Mouse (Mus musculus) hindbrain, embryonic 12.5 days (tissue): ENCODE measurements around the gene Olfr90. TPM values are rescaled to one million over a fixed set of nuclear protein-coding genes. Genes with fewer than 3 reads are reported as not detected.
A peak's percentile ranks its signal among the peaks of the same experiment; 100 is the strongest.

Experiments
- ATAC-seq: fragments of 200-750 bp; cut with Nextera tagmentation; 2 replicates; pipeline ENCODE4 v1.8.0; 2017; ENCODE audit warnings: moderate TSS enrichment; ENCODE audit not compliant: low FRiP score
- H3K27ac ChIP-seq: fragments of 300-500 bp; sonication (generic); 2 replicates; pipeline ENCODE4 v1.5.1; 2016; ENCODE audit warnings: mild to moderate bottlenecking
- H3K27me3 ChIP-seq: fragments of 300-500 bp; sonication (generic); 2 replicates; pipeline ENCODE4 v1.6.1; 2016; ENCODE audit warnings: mild to moderate bottlenecking
- H3K36me3 ChIP-seq: fragments of 300-500 bp; sonication (generic); 2 replicates; pipeline ENCODE4 v1.6.1; 2016; ENCODE audit warnings: mild to moderate bottlenecking
- H3K4me1 ChIP-seq: fragments of 300-500 bp; sonication (generic); 2 replicates; pipeline ENCODE4 v1.6.1; 2016
- H3K4me2 ChIP-seq: fragments of 300-500 bp; sonication (generic); replicated peaks from 2 replicates; pipeline ENCODE4 v1.6.1; 2016; ENCODE audit warnings: mild to moderate bottlenecking
- H3K4me3 ChIP-seq: fragments of 300-500 bp; sonication (generic); 2 replicates; pipeline ENCODE4 v1.5.1; 2016; ENCODE audit warnings: mild to moderate bottlenecking
- H3K9ac ChIP-seq: fragments of 300-500 bp; sonication (generic); 2 replicates; pipeline ENCODE4 v1.6.1; 2016; ENCODE audit warnings: mild to moderate bottlenecking, moderate library complexity
- H3K9me3 ChIP-seq: fragments of 300-500 bp; sonication (generic); replicated peaks from 2 replicates; pipeline ENCODE4 v1.6.1; 2016; ENCODE audit warnings: mild to moderate bottlenecking
- WGBS: fragments of 180-500 bp; shearing (Covaris S2); methylation state at CpG from one replicate; pipeline ENCODE4 v1.1.7; 2016; 5-methylcytosine and 5-hydroxymethylcytosine counted together
- polyA plus RNA-seq: library from polyadenylated mRNA; unstranded; fragments of >200 nt; fragmentation: Nextera tagmentation; extraction: Ambion mirVana; gene quantifications from 2 replicates; pipeline ENCODE4 v1.2.1, GENCODE M21; 2016

Gene Olfr90
- polyA plus RNA-seq, 1 experiment from 2014 or later = 0.18 TPM

DNA sequence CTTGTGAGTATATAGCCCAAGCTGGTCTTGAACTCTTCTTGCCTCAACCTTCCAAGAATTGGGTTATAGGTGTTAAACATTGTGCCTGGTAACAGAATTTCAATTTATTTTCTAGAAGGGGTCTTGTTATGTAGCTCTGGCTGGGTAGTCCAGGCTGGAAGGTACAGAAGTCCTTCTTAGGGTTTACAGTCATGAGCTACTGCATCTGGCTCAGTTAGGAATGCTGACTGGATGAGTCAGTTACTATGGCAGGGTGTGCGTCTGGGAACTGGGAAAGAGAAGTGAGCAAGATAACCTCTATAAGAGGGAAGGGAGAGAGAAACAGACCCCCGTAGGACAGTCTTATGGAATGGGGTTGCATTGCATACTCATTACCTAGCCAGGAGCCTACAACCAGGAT lies 12.5 kb downstream of the Olfr90 start:
- whole genome bisulfite sequencing = 91% methylated on average over 2 of the region's 2 CpGs
- peaks cover 19% of the 10 kb centered on the region for H3K4me1 ChIP-seq
- H3K36me3 ChIP-seq = peaks cover 57% of the 10 kb centered on the region

GRCm38 (mm10) chr17:37075181-37075580 lies 13.1 kb downstream of the Olfr90 start:
- no peaks in the 10 kb centered on the region for H3K27me3 ChIP-seq
- H3K4me1 ChIP-seq = peaks cover 19% of the 10 kb centered on the region
- H3K36me3 ChIP-seq = peaks cover 63% of the 10 kb centered on the region
- H3K4me3 ChIP-seq = no peak overlapping the region
- H3K27ac ChIP-seq = no peak overlapping the region
- H3K4me2 ChIP-seq = no peak overlapping the region
- 87% methylated on average over 6 of the region's 6 CpGs for WGBS
- H3K9ac ChIP-seq = no peak overlapping the region
- no peak for ATAC-seq
- no peaks in the 10 kb centered on the region for H3K9me3 ChIP-seq

More for the DNA sequence above, 12.5 kb downstream of the Olfr90 start:
- Histone ChIP-seq H3K9ac (no peak overlapping the region), H3K27ac (no peak overlapping the region), H3K4me3 (no peak overlapping the region), H3K4me2 (no peak overlapping the region), H3K27me3 (no peaks in the 10 kb centered on the region), H3K9me3 (no peaks in the 10 kb centered on the region)
- no peak for ATAC-seq

DNA sequence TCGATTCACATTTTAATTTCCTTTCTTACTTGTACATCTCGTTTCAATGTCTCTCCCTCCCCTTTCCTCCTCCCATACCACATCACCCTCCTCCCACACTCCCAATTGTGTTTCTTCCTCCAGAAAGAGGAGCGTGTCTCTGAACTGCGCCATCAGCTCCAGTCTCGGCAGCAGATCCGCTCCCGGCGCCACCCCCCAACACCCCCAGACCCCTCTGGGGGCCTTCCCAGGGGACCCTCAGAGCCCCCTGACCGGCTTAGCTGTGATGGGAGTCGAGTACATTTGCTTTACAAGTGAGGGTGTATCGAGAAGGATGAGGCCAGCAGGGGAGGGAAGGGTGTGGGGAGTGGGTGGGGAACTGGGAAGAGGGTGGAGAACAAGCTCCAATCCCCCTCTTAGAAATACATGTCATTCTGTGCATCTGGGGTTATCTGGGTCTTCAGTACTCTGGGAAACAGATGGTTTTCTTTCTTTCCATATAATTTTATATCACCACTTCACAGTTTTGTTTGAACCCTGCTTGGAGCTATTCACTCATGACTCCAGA lies 15.5 kb downstream of the Olfr90 start:
- Histone ChIP-seq H3K27me3 (no peaks in the 10 kb centered on the region), H3K4me1 (peaks cover 7% of the 10 kb centered on the region), H3K9me3 (no peaks in the 10 kb centered on the region), H3K4me3 (no peak overlapping the region), H3K36me3 (peaks cover 87% of the 10 kb centered on the region), H3K4me2 (no peak overlapping the region), H3K9ac (no peak overlapping the region), H3K27ac (no peak overlapping the region)
- peak; percentile 48; the same call in 1 of the 2 replicates for ATAC-seq
- 35% methylated on average over 11 of the region's 11 CpGs for WGBS

DNA sequence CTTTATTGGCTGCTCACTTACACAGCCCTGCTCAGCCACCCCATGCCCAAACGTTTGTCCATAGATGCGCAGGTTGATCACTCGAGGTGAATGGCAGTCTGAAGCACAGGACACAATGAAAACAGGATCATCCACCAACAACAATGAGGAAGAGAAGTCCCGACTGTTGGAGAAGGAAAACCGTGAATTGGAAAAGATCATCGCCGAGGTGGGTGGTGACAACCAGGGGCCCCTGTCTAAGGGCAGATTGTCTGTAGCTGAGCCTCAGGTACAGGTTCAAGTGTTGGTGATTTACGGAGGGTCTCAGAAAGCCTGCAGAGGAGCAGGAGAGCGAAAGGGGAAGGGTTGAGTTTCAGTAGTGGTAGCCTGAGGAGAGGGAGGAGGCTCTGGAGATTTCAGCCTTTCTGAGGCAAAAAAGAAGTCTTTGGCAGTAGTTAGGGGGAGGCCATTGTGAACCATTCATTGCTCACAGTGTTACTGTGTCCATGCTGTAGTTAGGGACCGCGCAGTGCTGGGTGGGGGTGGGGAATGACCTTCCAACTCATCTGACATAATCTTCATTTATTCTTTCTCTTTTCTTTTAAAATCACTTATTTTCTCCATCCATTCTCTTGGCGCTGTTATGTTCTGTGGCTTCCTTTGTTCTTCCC lies 16.1 kb downstream of the Olfr90 start:
- 0 out of 2 replicates have a peak overlapping the region, but pooled peaks have one; percentile 35 for H3K27ac ChIP-seq
- peak; percentile 52 for ATAC-seq
- no peaks in the 10 kb centered on the region for H3K27me3 ChIP-seq
- no peak overlapping the region for H3K4me2 ChIP-seq
- H3K9me3 ChIP-seq = no peaks in the 10 kb centered on the region
- H3K9ac ChIP-seq = no peak overlapping the region
- H3K4me3 ChIP-seq = no peak overlapping the region
- peaks cover 93% of the 10 kb centered on the region for H3K36me3 ChIP-seq
- WGBS = 52% methylated on average over 12 of the region's 12 CpGs
- H3K4me1 ChIP-seq = peaks cover 7% of the 10 kb centered on the region

- 83% methylated on average over 8 of the region's 8 CpGs for WGBS
- peaks cover 92% of the 10 kb centered on the region for H3K36me3 ChIP-seq
Observed at GRCm38 (mm10) chr17:37070121-37070520, 18.2 kb downstream of the Olfr90 start.

DNA sequence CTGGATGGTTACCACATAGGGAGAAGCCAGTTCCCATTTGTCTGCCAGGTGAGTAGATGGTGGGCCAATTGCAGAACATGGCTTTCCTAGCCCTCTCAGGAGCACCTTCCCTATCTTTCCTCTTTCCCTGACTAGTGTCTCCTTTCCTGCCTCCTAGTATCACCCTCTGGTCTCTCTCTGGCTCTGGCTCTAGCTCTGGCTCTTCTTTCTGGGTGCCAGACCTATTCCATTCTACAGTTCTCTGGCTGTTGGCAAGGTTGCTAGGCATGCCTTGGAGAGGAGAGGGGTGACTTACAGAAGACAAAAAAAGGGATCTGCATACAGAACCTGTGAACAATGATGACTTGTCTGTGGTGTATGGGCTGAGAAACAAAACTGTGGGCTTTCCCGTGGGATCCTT lies 20.4 kb downstream of the Olfr90 start:
- H3K4me1 ChIP-seq = peaks cover 7% of the 10 kb centered on the region
- ATAC-seq = no peak
- H3K27me3 ChIP-seq = no peaks in the 10 kb centered on the region
- no peaks in the 10 kb centered on the region for H3K9me3 ChIP-seq
- H3K36me3 ChIP-seq = peaks cover 92% of the 10 kb centered on the region
- no peak overlapping the region for H3K4me3 ChIP-seq
- H3K4me2 ChIP-seq = no peak overlapping the region
- 85% methylated on average over 1 of the region's 1 CpGs for WGBS
- no peak overlapping the region for H3K9ac ChIP-seq
- no peak overlapping the region for H3K27ac ChIP-seq

More at GRCm38 (mm10) chr17:37070121-37070520, 18.2 kb downstream of the Olfr90 start:
- Histone ChIP-seq H3K4me2 (no peak overlapping the region), H3K4me3 (no peak overlapping the region), H3K9me3 (no peaks in the 10 kb centered on the region), H3K27me3 (no peaks in the 10 kb centered on the region), H3K4me1 (peaks cover 7% of the 10 kb centered on the region), H3K27ac (no peak overlapping the region), H3K9ac (no peak overlapping the region)
- ATAC-seq = no peak

GRCm38 (mm10) chr17:37065993-37066392 lies 22.3 kb downstream of the Olfr90 start:
- whole genome bisulfite sequencing = 99% methylated on average over 2 of the region's 2 CpGs
- ATAC-seq = no peak
- H3K36me3 ChIP-seq = peaks cover 96% of the 10 kb centered on the region

GRCm38 (mm10) chr17:37063686-37064495 lies 24.4 kb downstream of the Olfr90 start:
- Histone ChIP-seq H3K9me3 (no peaks in the 10 kb centered on the region), H3K4me2 (no peak overlapping the region), H3K4me1 (no peaks in the 10 kb centered on the region), H3K4me3 (no peak overlapping the region), H3K27ac (no peak overlapping the region), H3K9ac (no peak overlapping the region), H3K36me3 (peaks cover 92% of the 10 kb centered on the region), H3K27me3 (no peaks in the 10 kb centered on the region)
- 84% methylated on average over 11 of the region's 11 CpGs for WGBS
- no peak for ATAC-seq

More at GRCm38 (mm10) chr17:37065993-37066392, 22.3 kb downstream of the Olfr90 start:
- Histone ChIP-seq H3K27ac (no peak overlapping the region), H3K4me3 (no peak overlapping the region), H3K9me3 (no peaks in the 10 kb centered on the region), H3K4me1 (no peaks in the 10 kb centered on the region), H3K27me3 (no peaks in the 10 kb centered on the region), H3K9ac (no peak overlapping the region), H3K4me2 (no peak overlapping the region)

GRCm38 (mm10) chr17:37063063-37063462 lies 25.2 kb downstream of the Olfr90 start:
- H3K27ac ChIP-seq = no peak overlapping the region
- peaks cover 88% of the 10 kb centered on the region for H3K36me3 ChIP-seq
- no peaks in the 10 kb centered on the region for H3K27me3 ChIP-seq
- H3K9ac ChIP-seq = no peak overlapping the region
- no peaks in the 10 kb centered on the region for H3K9me3 ChIP-seq
- no peaks in the 10 kb centered on the region for H3K4me1 ChIP-seq
- 77% methylated on average over 10 of the region's 10 CpGs for WGBS
- H3K4me2 ChIP-seq = no peak overlapping the region
- no peak for ATAC-seq
- no peak overlapping the region for H3K4me3 ChIP-seq

- Histone ChIP-seq H3K36me3 (peaks cover 84% of the 10 kb centered on the region), H3K4me3 (no peak overlapping the region), H3K9ac (no peak overlapping the region), H3K27ac (no peak overlapping the region), H3K9me3 (no peaks in the 10 kb centered on the region), H3K4me2 (no peak overlapping the region), H3K27me3 (no peaks in the 10 kb centered on the region), H3K4me1 (no peaks in the 10 kb centered on the region)
- ATAC-seq = no peak
- WGBS = 85% methylated on average over 10 of the region's 10 CpGs
Observed at GRCm38 (mm10) chr17:37062101-37062641, 26.1 kb downstream of the Olfr90 start.

DNA sequence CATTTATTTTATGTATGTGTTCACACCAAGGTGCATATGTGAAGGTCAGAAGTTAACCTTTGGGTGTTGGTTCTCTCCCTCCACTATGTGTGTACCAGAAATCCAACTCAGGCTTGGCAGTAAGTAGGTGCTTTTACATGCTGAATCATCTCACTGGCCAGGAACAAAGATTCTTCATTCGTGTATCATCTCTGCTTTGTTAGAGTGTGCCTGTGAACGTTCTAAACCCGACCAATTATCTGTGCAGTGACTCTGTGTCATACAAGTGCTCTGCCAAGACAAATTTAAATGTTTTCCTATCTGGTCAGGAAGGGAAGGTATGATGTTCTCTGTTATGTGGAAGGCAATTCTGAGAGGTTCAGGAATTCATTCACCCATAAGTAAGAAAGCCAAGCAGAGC lies 26.9 kb downstream of the Olfr90 start:
- H3K27me3 ChIP-seq = no peaks in the 10 kb centered on the region
- H3K4me3 ChIP-seq = no peak overlapping the region
- ATAC-seq = no peak
- no peak overlapping the region for H3K27ac ChIP-seq
- 0 out of 2 replicates have a peak, but pooled peaks cover 2% of the 10 kb centered on the region for H3K4me1 ChIP-seq
- peaks cover 83% of the 10 kb centered on the region for H3K36me3 ChIP-seq
- WGBS = 76% methylated on average over 3 of the region's 3 CpGs
- H3K9ac ChIP-seq = no peak overlapping the region
- no peak overlapping the region for H3K4me2 ChIP-seq
- no peaks in the 10 kb centered on the region for H3K9me3 ChIP-seq

GRCm38 (mm10) chr17:37056957-37057356 lies 31.3 kb downstream of the Olfr90 start:
- H3K4me1 ChIP-seq = peaks cover 15% of the 10 kb centered on the region
- H3K9ac ChIP-seq = no peak overlapping the region
- no peak overlapping the region for H3K27ac ChIP-seq
- no peak for ATAC-seq
- H3K36me3 ChIP-seq = peaks cover 75% of the 10 kb centered on the region
- H3K4me3 ChIP-seq = no peak overlapping the region
- H3K9me3 ChIP-seq = no peaks in the 10 kb centered on the region
- no peak overlapping the region for H3K4me2 ChIP-seq
- WGBS = 84% methylated on average over 6 of the region's 6 CpGs
- no peaks in the 10 kb centered on the region for H3K27me3 ChIP-seq
